Mouse (Mus musculus) adrenal gland, adult 18-20 months (tissue): ENCODE data around the gene Lss. TPM values are rescaled to one million over a fixed set of nuclear protein-coding genes. Genes with fewer than 3 reads are reported as not detected.

Source experiments
- DNase-seq, 2 experiments: peaks; one replicate each; pipeline ENCODE4 v3.0.0; 2021 to 2022; ENCODE audit warnings: low spot score in 2 of 2
- total RNA-seq, 2 experiments: library from RNA; stranded (reverse); gene quantifications; 1 replicate in 1 of 2; 2 replicates in 1 of 2; pipeline ENCODE4 v1.2.3; 2021

The Lss gene
- total RNA-seq, 2 experiments from 2014 or later, result 45.1 to 73.1 TPM

- DNase-seq, result no peak
These were observed 22.7 kb downstream of the Lss start for GRCm38 (mm10) chr10:76554061-76554460.

GRCm38 (mm10) chr10:76561972-76562371 is 30.6 kb downstream of the Lss start, which contains the start of gene Spatc1l:
Gene Spatc1l (plus strand): TSS chr10:76562272.
- DNase-seq, result no peak

GRCm38 (mm10) chr10:76569996-76570685 is 38.8 kb downstream of the Lss start:
- DNase-seq, result no peak

GRCm38 (mm10) chr10:76571070-76571469 is 39.7 kb downstream of the Lss start:
- no peak for DNase-seq

- no peak for DNase-seq
These were observed 40.8 kb downstream of the Lss start for GRCm38 (mm10) chr10:76572151-76572550.

- DNase-seq, result no peak
These were observed 44.0 kb downstream of the Lss start, which contains the start of gene Ftcd for GRCm38 (mm10) chr10:76575374-76575773. Gene Ftcd (plus strand): TSS chr10:76575648.

GRCm38 (mm10) chr10:76576920-76577319 is 45.5 kb downstream of the Lss start:
- DNase-seq, result no peak

- no peak for DNase-seq
These were observed 52.8 kb downstream of the Lss start for GRCm38 (mm10) chr10:76584138-76584537.

- DNase-seq, result no peak
These were observed 54.8 kb downstream of the Lss start for GRCm38 (mm10) chr10:76586190-76586589.

GRCm38 (mm10) chr10:76590197-76590596 is 58.8 kb downstream of the Lss start:
- DNase-seq, result no peak

GRCm38 (mm10) chr10:76596338-76596737 is 65.0 kb downstream of the Lss start:
- no peak for DNase-seq

GRCm38 (mm10) chr10:76602690-76603089 is 71.3 kb downstream of the Lss start:
- no peak for DNase-seq

Other genes starting within 250 kb of the Lss start
- 10 to 100 TPM; 22.1 to 23.7 TPM for gene Dip2a, start 186.3 kb upstream of the Lss start, total RNA-seq
- 1 to 10 TPM in 1 of 2 experiments, not detected in 1; 3.5 TPM for gene AC141477.1, start 91.1 kb upstream of the Lss start, total RNA-seq
- gene Pcnt, start 88.8 kb upstream of the Lss start, total RNA-seq, result 10 to 100 TPM; 11.9 to 13.4 TPM
- not detected for gene 2610028H24Rik, start 82.5 kb upstream of the Lss start, total RNA-seq
- 10 to 100 TPM; 23.0 to 27.5 TPM for gene Mcm3ap, start 62.7 kb upstream of the Lss start, total RNA-seq
- gene Ybey, start 62.5 kb upstream of the Lss start, total RNA-seq, result 1 to 10 TPM; 2.4 to 2.5 TPM
- gene Spatc1l, start 30.7 kb downstream of the Lss start, total RNA-seq, result under 1 TPM in 1 of 2 experiments, not detected in 1; 0.32 TPM
- gene Ftcd, start 44.1 kb downstream of the Lss start, total RNA-seq, result not detected
- 10 to 100 TPM; 20.4 to 44.9 TPM for gene Col6a2, start 92.0 kb downstream of the Lss start, total RNA-seq
- gene Col6a1, start 194.6 kb downstream of the Lss start, total RNA-seq, result 100 to 1,000 TPM; 125 to 158 TPM